Mouse (Mus musculus): ENCODE measurements around the gene Slc25a19.

Gene Slc25a19

DNA sequence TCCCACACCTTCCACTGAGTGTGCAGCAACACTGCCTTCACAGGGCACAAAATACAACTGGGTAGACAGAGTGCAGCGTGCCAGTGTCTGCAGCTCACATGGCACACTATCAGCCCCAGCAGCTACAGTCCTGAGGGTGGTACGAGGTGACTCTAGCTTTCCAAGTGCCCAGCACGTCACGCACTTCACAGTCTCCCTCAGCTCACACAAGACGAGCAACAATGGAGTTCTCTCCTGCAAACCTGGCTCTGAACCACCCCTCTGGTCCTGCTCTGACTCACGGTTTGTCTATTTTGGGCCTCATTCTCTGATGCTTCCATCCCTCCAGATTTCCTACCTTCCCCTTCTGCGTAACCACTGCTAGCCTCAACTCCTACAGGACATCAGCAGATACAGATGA, 28.4 kb downstream of the Slc25a19 start:
- in situ Hi-C loops (cut with MboI), result no loop called here

DNA sequence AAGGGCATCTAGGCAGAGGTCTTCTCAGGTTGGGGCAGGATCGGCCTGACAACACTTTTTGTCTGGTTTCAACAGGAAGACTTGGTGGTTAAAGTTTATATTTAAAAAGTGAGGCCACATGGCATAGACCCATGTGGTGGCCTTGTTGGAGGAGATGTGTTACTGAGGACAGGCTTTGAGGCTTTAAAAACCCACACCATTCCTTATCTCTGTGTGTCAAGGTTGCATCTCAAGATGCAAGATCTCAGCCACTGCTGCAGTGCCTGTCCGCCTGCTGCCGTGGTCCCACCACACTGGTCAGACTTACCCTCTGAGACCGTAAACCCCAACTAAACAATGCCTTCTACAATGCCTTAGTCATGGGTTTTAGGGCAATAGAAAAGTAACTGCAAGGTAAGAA, 29.8 kb downstream of the Slc25a19 start:
- in situ Hi-C loops (cut with MboI), result no loop called here

GRCm38 (mm10) chr11:115595209-115595608, 32.9 kb downstream of the Slc25a19 start:
- in situ Hi-C loops (cut with MboI), result no loop called here

- in situ Hi-C loops (cut with MboI), result no loop called here
These were observed 37.5 kb downstream of the Slc25a19 start for GRCm38 (mm10) chr11:115590526-115591075.

- in situ Hi-C loops (cut with MboI), result no loop called here
These were observed 40.1 kb downstream of the Slc25a19 start for GRCm38 (mm10) chr11:115587984-115588383.

DNA sequence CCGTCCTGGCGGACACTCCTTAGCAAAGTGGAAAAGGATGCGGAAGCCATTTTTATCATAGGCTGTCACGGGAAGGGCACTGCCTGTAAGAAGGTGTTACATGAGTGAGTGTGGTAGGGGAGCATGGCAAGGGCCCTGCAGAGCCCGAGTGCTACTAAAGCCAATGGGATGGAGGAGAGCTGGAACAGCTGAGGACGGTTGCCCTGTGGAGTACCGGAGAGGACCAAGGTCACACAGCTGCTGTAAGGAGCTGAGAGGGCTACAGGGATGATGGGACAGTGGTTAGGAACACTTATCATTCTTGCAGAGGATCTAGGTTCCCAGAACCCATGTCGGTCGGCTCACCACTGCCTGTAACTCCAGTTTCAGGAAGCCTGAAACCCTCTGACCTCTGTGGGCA, 41.7 kb downstream of the Slc25a19 start:
- in situ Hi-C loops (cut with MboI), result no loop called here

GRCm38 (mm10) chr11:115585573-115586100, 42.5 kb downstream of the Slc25a19 start:
- in situ Hi-C loops (cut with MboI), result no loop called here

DNA sequence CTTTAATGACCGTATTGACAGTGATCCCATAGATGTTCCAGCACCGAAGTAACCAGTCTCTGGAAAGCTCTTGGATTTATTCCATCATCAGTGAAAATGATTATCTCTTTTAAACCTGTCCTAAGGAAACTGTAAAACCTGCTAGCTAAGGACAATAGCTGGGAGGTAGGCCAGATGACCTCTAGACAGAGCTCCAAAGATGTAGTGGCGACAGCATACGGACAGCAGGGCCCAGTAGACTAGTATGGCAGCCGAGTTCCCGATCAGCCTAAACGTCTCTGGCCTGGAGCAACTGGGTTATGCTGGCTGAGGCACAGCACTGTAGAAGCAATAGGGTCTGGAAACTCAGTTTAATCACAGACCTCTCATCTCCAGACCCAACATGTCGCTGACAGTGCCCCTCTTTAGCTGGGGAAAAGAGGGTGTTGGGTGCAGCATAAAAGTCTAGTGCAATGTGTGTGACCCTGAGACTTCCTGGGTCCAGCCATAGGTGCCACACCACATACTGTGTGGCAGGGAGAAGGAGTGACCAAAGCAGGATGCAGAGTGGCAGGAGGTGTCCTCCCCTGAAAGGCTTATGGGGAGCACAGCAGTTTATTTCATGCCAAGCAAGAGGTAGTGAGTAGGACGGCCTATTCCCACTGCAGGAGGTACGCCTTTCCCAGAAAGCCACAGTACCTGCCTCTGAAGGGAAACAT, 43.6 kb downstream of the Slc25a19 start:
- in situ Hi-C loops (cut with MboI), result no loop called here

- in situ Hi-C loops (cut with MboI), result no loop called here
These were observed 45.0 kb downstream of the Slc25a19 start for GRCm38 (mm10) chr11:115582913-115583606.

DNA sequence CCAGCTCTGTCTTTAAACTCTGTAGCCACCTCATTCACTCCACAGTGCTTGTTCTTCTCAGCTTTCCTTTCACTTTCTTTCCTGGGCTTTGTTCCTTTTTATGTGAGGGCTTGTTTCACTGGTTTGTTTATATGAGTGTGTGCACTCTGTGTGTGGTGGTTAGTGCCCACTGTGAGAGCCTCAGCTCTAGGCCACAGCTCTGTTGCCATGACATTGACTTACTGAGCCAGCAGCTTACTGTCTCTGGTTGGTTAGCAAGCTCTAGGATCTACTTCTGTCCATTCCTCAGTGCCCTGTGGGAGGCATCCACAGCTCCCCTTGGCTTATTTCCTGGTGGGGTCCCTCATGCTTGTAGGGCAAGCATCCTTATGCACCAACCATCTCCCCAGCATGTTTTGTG, 49.0 kb downstream of the Slc25a19 start:
- in situ Hi-C loops (cut with MboI), result no loop called here

DNA sequence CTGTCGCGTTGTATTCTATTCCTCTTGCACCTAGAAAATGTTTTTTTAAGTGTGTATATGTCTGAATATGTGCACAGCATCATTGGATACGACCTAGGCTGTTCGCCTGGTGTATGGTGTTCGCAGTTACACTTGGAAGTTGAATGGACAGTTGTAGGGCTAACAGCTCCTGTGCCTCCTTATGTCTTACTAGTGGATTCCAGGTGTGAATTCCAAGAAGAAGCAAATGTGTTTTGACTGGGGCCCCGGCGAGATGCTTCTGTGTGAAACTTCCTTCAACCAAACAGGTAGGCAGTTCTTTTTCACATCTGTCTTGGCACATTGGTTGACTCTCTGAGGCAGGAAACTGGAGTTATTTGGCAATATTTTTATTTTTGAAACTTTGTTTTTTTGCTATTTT, 63.1 kb downstream of the Slc25a19 start:
- in situ Hi-C loops (cut with MboI), result no loop called here

All from mature B cell (primary cell).